Mouse (Mus musculus): Measurements from ENCODE around the gene Klk1b1.

GRCm38 (mm10) chr7:43985657-43986056 lies 19.1 kb downstream of the Klk1b1 start:
- TF ChIP-seq CTCF (IDR thresholded peaks at IDR 0.05; ENCODE audit: extremely low read depth, insufficient read depth, insufficient read length, insufficient replicate concordance), result no peak
- TF ChIP-seq POLR2A (IDR thresholded peaks at IDR 0.05; ENCODE audit: low read depth, low read length), result no peak
